In genomic region chr13:83724196-83724595, GRCm38 (mm10) we compare ENCODE assay signal across 13 mouse cellular contexts.
A peak's percentile ranks its signal among the peaks of the same experiment; 100 is the strongest.
DNase-seq lines count a peak whose midpoint lies in the region; ATAC-seq lines count a peak whose summit lies in the region.
"Had no signal": no experiment of that assay in that cellular context is flagged by ENCODE, and none has a peak within 500 bp of the region (broad histone marks: within the 10 kb centered on the region; RNA-seq: fewer than 3 reads in every experiment).

No protein-coding gene starts in this region.

- DNase-seq in cerebellum, adult 9-10 months = peak; percentile 51
- DNase-seq in cerebellum, adult 9-11 months = no peak
- DNase-seq in cerebellum, postnatal 25 days = peak; percentile 45 to 59
- peak; percentile 2 for DNase-seq in hindbrain, embryonic 10.5 days (ENCODE audit: low spot score)
- DNase-seq in midbrain, embryonic 14.5 days = peak; percentile 60
- no peak for DNase-seq in kidney, adult 18-20 months
- DNase-seq in urinary bladder, adult 18-20 months (ENCODE audit: low spot score in 2 of 2) = no peak
- no peak for DNase-seq in kidney, postnatal 10 days
- DNase-seq: gastrocnemius, postnatal 14 days; kidney, adult 8-10 months had no signal

- H3K27ac ChIP-seq in hindbrain, embryonic 10.5 days = peak overlapping the region; percentile 99; the same call in 1 of the 2 replicates
- H3K27ac ChIP-seq in midbrain, embryonic 14.5 days (replicated peaks; ENCODE audit: low read depth, low read length) = peak overlapping the region; percentile 100
- H3K27ac ChIP-seq: lung, embryonic 15.5 days; stomach, embryonic 15.5 days had no signal

- H3K27me3 ChIP-seq in hindbrain, embryonic 10.5 days (ENCODE audit: insufficient read depth, poor library complexity, severe bottlenecking) = peaks cover 99% of the 10 kb centered on the region
- no peaks in the 10 kb centered on the region; the same call in 1 of the 2 replicates for H3K27me3 ChIP-seq in midbrain, embryonic 14.5 days (ENCODE audit: control insufficient read depth, insufficient read depth, low read length)

- H3K4me2 ChIP-seq in midbrain, embryonic 14.5 days (ENCODE audit: low read length) = peak overlapping the region; percentile 86
- H3K4me2 ChIP-seq: lung, embryonic 15.5 days; stomach, embryonic 15.5 days had no signal

- H3K9ac ChIP-seq in midbrain, embryonic 14.5 days (replicated peaks; ENCODE audit: low read length) = peak overlapping the region; percentile 100
- H3K9ac ChIP-seq: lung, embryonic 15.5 days; stomach, embryonic 15.5 days had no signal

- no peaks in the 10 kb centered on the region for H3K9me3 ChIP-seq in hindbrain, embryonic 10.5 days
- no peaks in the 10 kb centered on the region for H3K9me3 ChIP-seq in midbrain, embryonic 14.5 days (ENCODE audit: control insufficient read depth, low read length)
- H3K9me3 ChIP-seq: G1E; lung, embryonic 15.5 days; stomach, embryonic 15.5 days had no signal

- 23% methylated on average over 3 of the region's 3 CpGs for WGBS in hindbrain, embryonic 10.5 days
- 17% methylated on average over 3 of the region's 3 CpGs for WGBS in midbrain, embryonic 14.5 days

- H3K4me3 ChIP-seq in hindbrain, embryonic 10.5 days = peak overlapping the region; percentile 85; the same call in 1 of the 2 replicates
- peak overlapping the region; percentile 86 for H3K4me3 ChIP-seq in midbrain, embryonic 14.5 days (replicated peaks; ENCODE audit: low read depth, low read length)
- H3K4me3 ChIP-seq: lung, embryonic 15.5 days; stomach, embryonic 15.5 days had no signal

- H3K4me1 ChIP-seq in hindbrain, embryonic 10.5 days (replicated peaks) = peaks cover 21% of the 10 kb centered on the region
- H3K4me1 ChIP-seq in midbrain, embryonic 14.5 days (ENCODE audit: control insufficient read depth, insufficient read depth, low read length) = no peaks in the 10 kb centered on the region
- H3K4me1 ChIP-seq: stomach, embryonic 15.5 days had no signal

- no peak for ATAC-seq in midbrain, embryonic 14.5 days (ENCODE audit: low FRiP score, low TSS enrichment)

- no peaks in the 10 kb centered on the region for H3K36me3 ChIP-seq in hindbrain, embryonic 10.5 days
- no peaks in the 10 kb centered on the region for H3K36me3 ChIP-seq in midbrain, embryonic 14.5 days (ENCODE audit: control insufficient read depth, insufficient read depth, low read length)
- H3K36me3 ChIP-seq: G1E; lung, embryonic 15.5 days; stomach, embryonic 15.5 days had no signal

Comparison
In these comparisons a context has a peak if more than half of its experiments do, and no peak if none do; other contexts are left out.
1. DNase-seq: peak in cerebellum, adult 9-10 months (single experiment), cerebellum, postnatal 25 days (2 of 2), hindbrain, embryonic 10.5 days (single experiment) and midbrain, embryonic 14.5 days (single experiment); none in cerebellum, adult 9-11 months (single experiment), kidney, adult 18-20 months (single experiment), urinary bladder, adult 18-20 months (0 of 2) and kidney, postnatal 10 days (single experiment).